Mouse (Mus musculus) MEL (cell line): ENCODE measurements around the gene Nell2. TPM values are rescaled to one million over a fixed set of nuclear protein-coding genes. Genes with fewer than 3 reads are reported as not detected.

Experiments
- DNase-seq: peaks from one replicate; pipeline ENCODE4 v3.0.0; 2011; ENCODE audit warnings: low read depth, low spot score
- H3K27ac ChIP-seq: 2 replicates; pipeline ENCODE4 v1.5.1; 2012; ENCODE audit warnings: low read depth, mild to moderate bottlenecking, control low read depth, low read length, moderate library complexity; ENCODE audit not compliant: control insufficient read depth
- H3K27me3 ChIP-seq, 2 experiments: fragments of 150-350 bp in 1 of 2; sonication (generic) in 1 of 2; 2 replicates each; pipeline ENCODE4 v1.6.1; 2012; ENCODE audit warnings: low read length in 2 of 2, mild to moderate bottlenecking in 2 of 2, improper control_type of control experiment in 1 of 2, moderate library complexity in 1 of 2; ENCODE audit not compliant: insufficient read depth in 2 of 2, control insufficient read depth in 1 of 2
- H3K36me3 ChIP-seq, 2 experiments: 2 replicates each; pipeline ENCODE4 v1.6.1; 2012 to 2014; ENCODE audit warnings: low read length in 2 of 2, improper control_type of control experiment in 1 of 2, inconsistent platforms in 1 of 2, mild to moderate bottlenecking in 1 of 2; ENCODE audit not compliant: insufficient read depth in 2 of 2, control insufficient read depth in 1 of 2
- H3K4me1 ChIP-seq, 2 experiments: fragments of 150-350 bp in 1 of 2; sonication (generic) in 1 of 2; 2 replicates each; pipeline ENCODE4 v1.6.1; 2012; ENCODE audit warnings: low read length in 2 of 2, improper control_type of control experiment in 1 of 2, mild to moderate bottlenecking in 1 of 2; ENCODE audit not compliant: insufficient read depth in 2 of 2, control insufficient read depth in 1 of 2
- H3K4me3 ChIP-seq, 2 experiments: fragments of 150-350 bp in 1 of 2; sonication (generic) in 1 of 2; 2 replicates each; pipeline ENCODE4 v1.5.1; 2012; ENCODE audit warnings: low read depth in 2 of 2, low read length in 2 of 2, mild to moderate bottlenecking in 2 of 2, moderate library complexity in 2 of 2, control low read depth in 1 of 2, improper control_type of control experiment in 1 of 2; ENCODE audit not compliant: control insufficient read depth in 1 of 2, insufficient read depth in 1 of 2
- H3K79me2 ChIP-seq: 2 replicates; pipeline ENCODE4 v1.6.1; 2012; ENCODE audit warnings: mild to moderate bottlenecking, low read length, moderate library complexity; ENCODE audit not compliant: control insufficient read depth, poor library complexity, insufficient read depth
- H3K9ac ChIP-seq: 2 replicates; pipeline ENCODE4 v1.6.1; 2012; ENCODE audit warnings: low read depth, mild to moderate bottlenecking, control low read depth, low read length, moderate library complexity; ENCODE audit not compliant: control insufficient read depth, poor library complexity, severe bottlenecking
- H3K9me3 ChIP-seq: fragments of 150-350 bp; sonication (generic); replicated peaks from 2 replicates; pipeline ENCODE4 v1.6.1; 2012; ENCODE audit warnings: mild to moderate bottlenecking, low read length, improper control_type of control experiment, moderate library complexity; ENCODE audit not compliant: insufficient read depth
- BHLHE40 ChIP-seq: IDR thresholded peaks from 2 replicates; pipeline ENCODE4 v1.6.1; 2012; ENCODE audit warnings: low read depth, mild to moderate bottlenecking, inconsistent platforms, low read length, improper control_type of control experiment, borderline replicate concordance
- CTCF ChIP-seq, 3 experiments: IDR thresholded peaks in 2 of 3; conservative IDR thresholded peaks in 1 of 3; 2 replicates each; pipeline ENCODE4 v1.5.1; 2011 to 2012; ENCODE audit warnings: low read length in 3 of 3, low read depth in 2 of 3, mild to moderate bottlenecking in 2 of 3, improper control_type of control experiment in 1 of 3, inconsistent platforms in 1 of 3, mixed read lengths in 1 of 3, moderate library complexity in 1 of 3; ENCODE audit not compliant: control insufficient read depth in 1 of 3, insufficient read depth in 1 of 3, poor library complexity in 1 of 3, severe bottlenecking in 1 of 3
- E2F4 ChIP-seq: IDR thresholded peaks from 2 replicates; pipeline ENCODE4 v1.6.1; 2011; ENCODE audit warnings: low read depth, low read length, improper control_type of control experiment, borderline replicate concordance
- EP300 ChIP-seq, 2 experiments: IDR thresholded peaks; 2 replicates each; pipeline ENCODE4 v1.6.1; 2011; ENCODE audit warnings: improper control_type of control experiment in 2 of 2, low read length in 2 of 2, low read depth in 1 of 2, mild to moderate bottlenecking in 1 of 2
- ETS1 ChIP-seq: IDR thresholded peaks from 2 replicates; pipeline ENCODE4 v1.6.1; 2012; ENCODE audit warnings: low read depth, mild to moderate bottlenecking, inconsistent platforms, low read length, improper control_type of control experiment, moderate library complexity
- GABPA ChIP-seq: IDR thresholded peaks from 2 replicates; pipeline ENCODE4 v1.6.1; 2012; ENCODE audit warnings: low read depth, mild to moderate bottlenecking, inconsistent platforms, low read length, improper control_type of control experiment, moderate library complexity
- HCFC1 ChIP-seq: IDR thresholded peaks from 2 replicates; pipeline ENCODE4 v1.6.1; 2012; ENCODE audit warnings: low read depth, mild to moderate bottlenecking, inconsistent platforms, low read length, improper control_type of control experiment, moderate library complexity
- JUND ChIP-seq: IDR thresholded peaks from 2 replicates; pipeline ENCODE4 v1.6.1; 2011; ENCODE audit warnings: low read depth, mild to moderate bottlenecking, improper control_type of control experiment, low read length
- MAFK ChIP-seq: IDR thresholded peaks from 2 replicates; pipeline ENCODE4 v1.6.1; 2011; ENCODE audit warnings: low read depth, mild to moderate bottlenecking, low read length, improper control_type of control experiment, borderline replicate concordance
- MYB ChIP-seq: IDR thresholded peaks from 2 replicates; pipeline ENCODE4 v1.6.1; 2011; ENCODE audit warnings: mild to moderate bottlenecking, low read depth, low read length, improper control_type of control experiment
- MYC ChIP-seq: IDR thresholded peaks from 2 replicates; pipeline ENCODE4 v1.6.1; 2011; ENCODE audit warnings: low read depth, mild to moderate bottlenecking, low read length, improper control_type of control experiment, moderate library complexity
- NRF1 ChIP-seq: IDR thresholded peaks from 2 replicates; pipeline ENCODE4 v1.6.1; 2014; ENCODE audit warnings: low read depth, mild to moderate bottlenecking, inconsistent platforms, low read length, improper control_type of control experiment, moderate library complexity; ENCODE audit not compliant: poor library complexity, insufficient read depth, severe bottlenecking
- POLR2AphosphoS5 ChIP-seq: IDR thresholded peaks from 2 replicates; pipeline ENCODE4 v1.6.1; 2012; ENCODE audit warnings: low read depth, borderline replicate concordance, mild to moderate bottlenecking, inconsistent platforms, low read length, moderate library complexity, mixed read lengths
- TBP ChIP-seq: IDR thresholded peaks from 2 replicates; pipeline ENCODE4 v1.8.0; 2011; ENCODE audit warnings: low read depth, low read length, improper control_type of control experiment
- USF1 ChIP-seq: IDR thresholded peaks from 2 replicates; pipeline ENCODE4 v1.6.1; 2014; ENCODE audit warnings: low read depth, mild to moderate bottlenecking, inconsistent platforms, low read length, improper control_type of control experiment, moderate library complexity
- USF2 ChIP-seq, 2 experiments: IDR thresholded peaks; 2 replicates each; pipeline ENCODE4 v1.6.1; 2011 to 2012; ENCODE audit warnings: improper control_type of control experiment in 2 of 2, low read length in 2 of 2, borderline replicate concordance in 1 of 2, inconsistent platforms in 1 of 2, low read depth in 1 of 2, mild to moderate bottlenecking in 1 of 2; ENCODE audit not compliant: insufficient read depth in 1 of 2
- ZMIZ1 ChIP-seq: IDR thresholded peaks from 2 replicates; pipeline ENCODE4 v1.6.1; 2012; ENCODE audit warnings: low read depth, mild to moderate bottlenecking, inconsistent platforms, low read length, improper control_type of control experiment, moderate library complexity
- ZNF384 ChIP-seq: IDR thresholded peaks from 2 replicates; pipeline ENCODE4 v1.6.1; 2012; ENCODE audit warnings: low read depth, mild to moderate bottlenecking, inconsistent platforms, low read length, improper control_type of control experiment
- polyA plus RNA-seq, 2 experiments: library from polyadenylated mRNA; stranded (reverse) in 1 of 2; unstranded in 1 of 2; fragments of >175 nt in 1 of 2; fragments of >200 nt in 1 of 2; gene quantifications; 2 replicates each; pipeline versions ENCODE4 v1.2.1 to v1.2.4; 2012; ENCODE audit warnings: low replicate concordance in 2 of 2, low read depth in 1 of 2; ENCODE audit not compliant: insufficient read length in 2 of 2, insufficient read depth in 1 of 2, missing spikeins in 1 of 2
- total RNA-seq: library from RNA; depleted of rRNA; stranded (reverse); fragments of 300-350 nt; gene quantifications from 2 replicates; pipeline ENCODE4 v1.2.3, GENCODE M21; 2012

The Nell2 gene
- total and polyA plus RNA-seq, 3 experiments: not detected

GRCm38 (mm10) chr15:95081654-95082053 is 446.7 kb downstream of the Nell2 start:
- DNase-seq: no peak
- H3K27me3 ChIP-seq: no peaks in the 10 kb centered on the region
- no peaks in the 10 kb centered on the region for H3K4me1 ChIP-seq
- H3K9ac ChIP-seq: no peak overlapping the region
- no peak overlapping the region for H3K4me3 ChIP-seq
- H3K79me2 ChIP-seq: no peaks in the 10 kb centered on the region
- TF ChIP-seq TBP (no peak), MYB (no peak), JUND (no peak), HCFC1 (no peak), ZNF384 (no peak), MAFK (no peak), NRF1 (no peak), ETS1 (no peak), CTCF (IDR thresholded peaks at IDR 0.05 in 2 of 3, conservative IDR thresholded peaks at IDR 0.05 in 1 of 3; ENCODE audit: control insufficient read depth in 1 of 3, insufficient read depth in 1 of 3, low read depth in 2 of 3, low read length in 3 of 3, poor library complexity in 1 of 3, severe bottlenecking in 1 of 3) (no peak), E2F4 (no peak), USF1 (no peak)
- no peaks in the 10 kb centered on the region for H3K36me3 ChIP-seq
- H3K27ac ChIP-seq: no peak overlapping the region
- H3K9me3 ChIP-seq: no peaks in the 10 kb centered on the region

GRCm38 (mm10) chr15:95075356-95075755 is 453.0 kb downstream of the Nell2 start:
- Histone ChIP-seq H3K9me3 (no peaks in the 10 kb centered on the region), H3K4me1 (no peaks in the 10 kb centered on the region), H3K27ac (no peak overlapping the region), H3K9ac (no peak overlapping the region), H3K27me3 (no peaks in the 10 kb centered on the region), H3K4me3 (no peak overlapping the region), H3K79me2 (no peaks in the 10 kb centered on the region), H3K36me3 (no peaks in the 10 kb centered on the region)
- no peak for TF ChIP-seq MYB
- TF ChIP-seq NRF1: no peak
- no peak for TF ChIP-seq EP300 (IDR thresholded peaks at IDR 0.05; ENCODE audit: low read depth in 1 of 2, low read length in 2 of 2)
- TF ChIP-seq HCFC1: no peak
- no peak for TF ChIP-seq USF2 (IDR thresholded peaks at IDR 0.05; ENCODE audit: borderline replicate concordance in 1 of 2, insufficient read depth in 1 of 2, low read depth in 1 of 2, low read length in 2 of 2)
- TF ChIP-seq MYC: no peak
- TF ChIP-seq POLR2AphosphoS5: no peak
- TF ChIP-seq GABPA: no peak
- no peak for TF ChIP-seq ZMIZ1
- TF ChIP-seq BHLHE40: no peak
- no peak for DNase-seq
